Mouse (Mus musculus) hindbrain, embryonic 11.5 days (tissue): ENCODE data around the gene Gng11. TPM values are rescaled to one million over a fixed set of nuclear protein-coding genes. Genes with fewer than 3 reads are reported as not detected.

Source experiments
- ATAC-seq: fragments of 200-750 bp; cut with Nextera tagmentation; 2 replicates; pipeline ENCODE4 v1.8.0; 2017; ENCODE audit warnings: mild to moderate bottlenecking, moderate TSS enrichment, moderate library complexity; ENCODE audit not compliant: low FRiP score
- DNase-seq: peaks from one replicate; pipeline ENCODE4 v3.0.0-alpha.2; 2015; ENCODE audit warnings: low spot score
- H3K27ac ChIP-seq: fragments of 300-500 bp; sonication (generic); 2 replicates; pipeline ENCODE4 v1.5.1; 2014; ENCODE audit warnings: mild to moderate bottlenecking, low read depth, low read length
- H3K27me3 ChIP-seq: fragments of 300-500 bp; sonication (generic); 2 replicates; pipeline ENCODE4 v1.6.1; 2014; ENCODE audit warnings: mild to moderate bottlenecking, low read length, moderate library complexity, mixed read lengths; ENCODE audit not compliant: control insufficient read depth, insufficient read depth
- H3K36me3 ChIP-seq: fragments of 300-500 bp; sonication (generic); 2 replicates; pipeline ENCODE4 v1.6.1; 2014; ENCODE audit warnings: mild to moderate bottlenecking, low read length, moderate library complexity, mixed read lengths; ENCODE audit not compliant: control insufficient read depth, insufficient read depth
- H3K4me1 ChIP-seq: fragments of 300-500 bp; sonication (generic); replicated peaks from 2 replicates; pipeline ENCODE4 v1.6.1; 2014; ENCODE audit warnings: low read length, mixed read lengths; ENCODE audit not compliant: control insufficient read depth, insufficient read depth
- H3K4me2 ChIP-seq: fragments of 300-500 bp; sonication (generic); replicated peaks from 2 replicates; pipeline ENCODE4 v1.6.1; 2014; ENCODE audit warnings: mild to moderate bottlenecking, low read depth, low read length
- H3K4me3 ChIP-seq: fragments of 300-500 bp; sonication (generic); 2 replicates; pipeline ENCODE4 v1.5.1; 2014; ENCODE audit warnings: low read depth, low read length
- H3K9ac ChIP-seq: fragments of 300-500 bp; sonication (generic); 2 replicates; pipeline ENCODE4 v1.6.1; 2014; ENCODE audit warnings: low read depth, low read length
- H3K9me3 ChIP-seq: fragments of 300-500 bp; sonication (generic); 2 replicates; pipeline ENCODE4 v1.6.1; 2016; ENCODE audit warnings: low read length; ENCODE audit not compliant: control insufficient read depth
- WGBS: fragments of 180-500 bp; shearing (Covaris S2); extraction: QIAGEN DNeasy Blood & Tissue Kit; methylation state at CpG from one replicate; pipeline ENCODE4 v1.1.7; 2014; 5-methylcytosine and 5-hydroxymethylcytosine counted together
- polyA plus RNA-seq: library from polyadenylated mRNA; unstranded; fragments of >200 nt; fragmentation: Nextera tagmentation; extraction: Ambion mirVana; gene quantifications from 2 replicates; pipeline ENCODE4 v1.2.1, GENCODE M21; 2014

Gene Gng11
- 44.1 and 48.1 TPM in 2 replicates for polyA plus RNA-seq

DNA sequence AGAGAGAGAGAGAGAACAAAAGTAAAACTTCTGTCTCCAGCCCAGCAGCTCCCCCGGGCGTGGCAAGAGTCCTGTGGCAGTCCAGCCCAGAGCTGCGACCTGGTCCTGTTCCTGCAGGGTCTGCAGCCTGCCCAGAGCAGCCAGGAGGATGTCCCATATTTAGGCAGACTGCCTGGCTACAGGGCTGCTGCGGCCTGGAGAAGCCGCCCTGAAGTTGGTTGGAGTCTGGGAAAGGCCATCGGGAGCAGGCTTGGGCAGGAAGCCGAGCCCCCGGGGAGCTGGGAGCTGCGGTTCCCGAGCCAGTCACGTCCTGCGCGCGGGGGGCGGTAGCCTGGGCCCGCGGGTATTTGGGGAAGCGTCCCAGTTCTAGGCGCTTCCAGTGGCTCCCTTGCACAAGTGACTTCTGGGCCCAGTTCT is at the start of gene Gng11:
Gng11 (plus strand) TSS at position 15 of the 417 bp plus-strand sequence.
- Histone ChIP-seq H3K9ac (peak within 1 kb of the TSS; percentile 64; the same call in 1 of the 2 replicates), H3K4me2 (peak within 1 kb of the TSS; percentile 61), H3K4me1 (no peaks in the 10 kb centered on the region), H3K36me3 (no peaks in the 10 kb centered on the region), H3K4me3 (peak within 1 kb of the TSS; percentile 33), H3K9me3 (no peaks in the 10 kb centered on the region), H3K27ac (no peak within 1 kb of the TSS), H3K27me3 (no peaks in the 10 kb centered on the region)
- 1% methylated on average over 19 of the region's 19 CpGs for WGBS
- ATAC-seq (peak; percentile 77), DNase-seq (peak; percentile 59)

GRCm38 (mm10) chr6:3954969-3955368 is 48.7 kb upstream of the Gng11 start:
- H3K27ac ChIP-seq, result no peak overlapping the region
- DNase-seq (no peak), ATAC-seq (peak; percentile 81)

DNA sequence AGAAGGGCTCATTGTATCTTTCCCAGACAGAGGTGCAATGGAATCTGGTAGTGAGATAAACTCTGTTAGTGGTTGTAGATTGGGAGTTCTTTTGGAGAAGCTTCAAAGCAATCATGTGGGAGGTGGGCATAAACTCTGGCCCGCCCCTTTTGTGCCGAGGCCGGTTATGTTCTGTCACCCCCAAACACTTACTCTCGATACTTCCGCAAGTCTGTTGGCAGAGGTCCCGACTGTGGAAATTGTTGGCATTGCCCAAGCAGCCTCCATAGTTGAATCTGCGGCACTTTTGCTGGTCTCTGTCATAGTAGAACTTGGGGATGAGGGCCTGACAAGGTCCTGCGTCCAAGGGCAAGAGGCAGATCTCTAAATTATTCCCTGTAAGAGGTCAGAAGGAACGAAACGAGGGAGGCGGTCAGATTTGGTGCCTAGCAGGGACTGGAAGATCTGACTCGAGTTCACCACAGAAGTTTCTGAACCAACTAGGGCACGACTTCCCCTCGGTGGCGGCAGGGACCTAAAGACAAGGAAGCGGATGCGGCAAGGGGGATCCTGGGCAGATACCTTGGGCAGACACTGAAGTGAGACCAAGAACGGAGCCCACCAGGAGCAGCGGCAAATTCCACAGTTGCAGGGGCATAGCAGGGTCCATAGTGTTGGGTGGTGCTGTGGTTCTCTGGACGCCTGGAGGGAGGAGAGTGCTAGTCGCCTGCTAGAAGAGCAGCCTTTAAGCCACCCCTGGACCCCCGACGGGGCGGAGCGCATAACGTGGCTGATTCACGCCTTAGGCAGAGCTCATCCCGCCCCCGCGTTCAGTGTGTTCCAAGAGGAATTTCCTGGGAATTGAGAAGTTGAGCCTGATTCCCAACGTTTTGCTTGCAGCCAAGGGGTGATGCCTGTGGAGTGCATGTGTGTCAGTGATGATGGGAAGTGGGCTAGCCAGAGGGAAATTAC is 35.8 kb upstream of the Gng11 start:
- H3K9me3 ChIP-seq, result no peaks in the 10 kb centered on the region
- no peak overlapping the region for H3K27ac ChIP-seq
- no peak overlapping the region for H3K9ac ChIP-seq
- no peaks in the 10 kb centered on the region for H3K27me3 ChIP-seq
- DNase-seq (peak; percentile 19), ATAC-seq (no peak)
- no peak overlapping the region for H3K4me3 ChIP-seq
- WGBS, result 30% methylated on average over 31 of the region's 31 CpGs
- H3K36me3 ChIP-seq, result no peaks in the 10 kb centered on the region
- H3K4me1 ChIP-seq, result no peaks in the 10 kb centered on the region
- no peak overlapping the region; the same call in 1 of the 2 replicates for H3K4me2 ChIP-seq

More at GRCm38 (mm10) chr6:3954969-3955368, 48.7 kb upstream of the Gng11 start:
- no peaks in the 10 kb centered on the region for H3K36me3 ChIP-seq
- H3K4me3 ChIP-seq, result no peak overlapping the region
- no peaks in the 10 kb centered on the region for H3K9me3 ChIP-seq
- no peaks in the 10 kb centered on the region for H3K27me3 ChIP-seq
- no peaks in the 10 kb centered on the region for H3K4me1 ChIP-seq
- H3K9ac ChIP-seq, result no peak overlapping the region
- H3K4me2 ChIP-seq, result no peak overlapping the region
- WGBS, result 48% methylated on average over 4 of the region's 4 CpGs

- ATAC-seq (no peak), DNase-seq (no peak)
- no peaks in the 10 kb centered on the region for H3K36me3 ChIP-seq
- no peaks in the 10 kb centered on the region for H3K9me3 ChIP-seq
- no peak overlapping the region for H3K4me3 ChIP-seq
- H3K27me3 ChIP-seq, result no peaks in the 10 kb centered on the region
- no peak overlapping the region for H3K4me2 ChIP-seq
- H3K27ac ChIP-seq, result no peak overlapping the region
- 78% methylated on average over 1 of the region's 1 CpGs for WGBS
- no peaks in the 10 kb centered on the region for H3K4me1 ChIP-seq
- no peak overlapping the region for H3K9ac ChIP-seq
Measured at GRCm38 (mm10) chr6:3973679-3974078, 30.0 kb upstream of the Gng11 start.

DNA sequence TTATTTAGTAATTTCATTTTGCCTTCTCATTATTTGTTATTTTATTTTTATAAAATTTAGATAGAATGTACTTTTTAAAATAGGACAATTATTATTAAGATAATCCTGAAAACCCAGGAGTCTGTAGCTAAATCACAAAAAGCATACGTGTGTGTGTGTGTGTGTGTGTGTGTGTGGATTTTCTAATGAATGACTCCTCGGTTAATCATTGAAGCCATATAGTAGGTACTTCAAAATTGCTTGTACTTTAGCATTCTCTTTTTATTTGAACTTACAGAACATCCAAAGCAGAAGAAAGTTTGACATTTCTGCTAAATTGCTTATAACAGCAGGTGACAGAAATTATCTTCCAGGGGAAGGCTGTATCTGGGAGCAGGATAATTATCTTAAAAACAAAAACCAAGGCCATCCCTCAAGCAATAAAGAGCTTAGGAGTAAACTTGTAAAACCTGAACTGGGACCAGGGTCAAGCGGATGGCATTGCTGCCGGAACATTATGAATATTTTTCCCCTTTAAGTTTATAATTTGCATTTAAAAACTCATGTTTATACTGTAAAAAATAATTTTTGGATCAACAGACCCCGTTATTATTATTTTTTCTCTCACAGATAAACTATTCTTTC is 20.9 kb upstream of the Gng11 start:
- H3K27me3 ChIP-seq, result no peaks in the 10 kb centered on the region
- H3K4me3 ChIP-seq, result no peak overlapping the region
- H3K27ac ChIP-seq, result no peak overlapping the region
- no peak for ATAC-seq
- no peaks in the 10 kb centered on the region for H3K36me3 ChIP-seq
- H3K4me2 ChIP-seq, result no peak overlapping the region
- no peaks in the 10 kb centered on the region for H3K9me3 ChIP-seq
- no peaks in the 10 kb centered on the region for H3K4me1 ChIP-seq
- no peak for DNase-seq
- 88% methylated on average over 5 of the region's 5 CpGs for WGBS
- H3K9ac ChIP-seq, result no peak overlapping the region

- WGBS, result 90% methylated on average over 3 of the region's 3 CpGs
- DNase-seq, result no peak
- ATAC-seq, result no peak
Measured at GRCm38 (mm10) chr6:3988750-3989149, 15.0 kb upstream of the Gng11 start, which contains the start of gene Tfpi2. Tfpi2 (minus strand) TSS chr6:3988919.

GRCm38 (mm10) chr6:3993492-3993891 is 10.2 kb upstream of the Gng11 start, which contains the start of gene Gngt1:
Gngt1 (plus strand) TSS chr6:3993792.
- no peak for ATAC-seq
- WGBS, result 96% methylated on average over 6 of the region's 6 CpGs
- Histone ChIP-seq H3K4me3 (no peak within 1 kb of the TSS), H3K27me3 (no peaks in the 10 kb centered on the region), H3K36me3 (no peaks in the 10 kb centered on the region), H3K9me3 (no peaks in the 10 kb centered on the region), H3K4me1 (no peaks in the 10 kb centered on the region; the same call in 1 of the 2 replicates), H3K27ac (no peak within 1 kb of the TSS), H3K4me2 (no peak within 1 kb of the TSS), H3K9ac (no peak within 1 kb of the TSS)
- DNase-seq, result no peak

More at GRCm38 (mm10) chr6:3988750-3989149, 15.0 kb upstream of the Gng11 start, which contains the start of gene Tfpi2:
- Histone ChIP-seq H3K36me3 (no peaks in the 10 kb centered on the region), H3K4me2 (no peak within 1 kb of the TSS), H3K9ac (no peak within 1 kb of the TSS), H3K9me3 (no peaks in the 10 kb centered on the region), H3K27me3 (no peaks in the 10 kb centered on the region), H3K27ac (no peak within 1 kb of the TSS), H3K4me3 (no peak within 1 kb of the TSS), H3K4me1 (no peaks in the 10 kb centered on the region; the same call in 1 of the 2 replicates)

- Histone ChIP-seq H3K4me3 (no peak overlapping the region), H3K4me2 (no peak overlapping the region), H3K9me3 (no peaks in the 10 kb centered on the region), H3K4me1 (no peaks in the 10 kb centered on the region), H3K27me3 (no peaks in the 10 kb centered on the region), H3K27ac (no peak overlapping the region), H3K9ac (no peak overlapping the region), H3K36me3 (no peaks in the 10 kb centered on the region)
- ATAC-seq, result no peak
- WGBS, result 78% methylated on average over 4 of the region's 4 CpGs
- DNase-seq, result no peak
Measured at GRCm38 (mm10) chr6:3998089-3998488, 5.6 kb upstream of the Gng11 start.
